Mouse (Mus musculus) layer of hippocampus, adult 9-10 months (tissue): ENCODE data around the gene Trim3.

Source experiments
- DNase-seq: peaks from one replicate; pipeline ENCODE4 v3.0.0; 2022; ENCODE audit warnings: low spot score

Gene Trim3

GRCm38 (mm10) chr7:105633127-105633800 is at the start of gene Trim3:
Gene Trim3 (minus strand): TSS chr7:105633571.
- DNase-seq = peak; percentile 71

GRCm38 (mm10) chr7:105650639-105651435 is 17.5 kb upstream of the Trim3 start, which contains the start of gene Dnhd1:
Gene Dnhd1 (plus strand): TSS chr7:105650827.
- DNase-seq = no peak

GRCm38 (mm10) chr7:105641936-105642335 is 8.6 kb upstream of the Trim3 start:
- no peak for DNase-seq

- no peak for DNase-seq
These were observed 7.5 kb upstream of the Trim3 start for GRCm38 (mm10) chr7:105640894-105641255.

- peak; percentile 92 for DNase-seq
These were observed 7.0 kb upstream of the Trim3 start, which contains the start of the genes Arfip2 and Gm45799 for GRCm38 (mm10) chr7:105640233-105640893. Gene Arfip2 (minus strand): TSS chr7:105640416. Gene Gm45799 (plus strand): TSS chr7:105640552.

GRCm38 (mm10) chr7:105639756-105640155 is 6.4 kb upstream of the Trim3 start, which contains the start of gene Timm10b:
Gene Timm10b (plus strand): TSS chr7:105640056.
- DNase-seq = no peak

- no peak for DNase-seq
These were observed 5.9 kb upstream of the Trim3 start for GRCm38 (mm10) chr7:105639304-105639703.

GRCm38 (mm10) chr7:105638776-105639175 is 5.4 kb upstream of the Trim3 start:
- DNase-seq = no peak

- no peak for DNase-seq
These were observed 2.4 kb upstream of the Trim3 start for GRCm38 (mm10) chr7:105635726-105636125.

GRCm38 (mm10) chr7:105634272-105634920 is 1.0 kb upstream of the Trim3 start:
- DNase-seq = no peak

GRCm38 (mm10) chr7:105633801-105634135 is 397 bp upstream of the Trim3 start:
- DNase-seq = no peak

- DNase-seq = no peak
These were observed 809 bp downstream of the Trim3 start for GRCm38 (mm10) chr7:105632551-105632972.

- DNase-seq = no peak
These were observed 4.7 kb downstream of the Trim3 start for GRCm38 (mm10) chr7:105628633-105629032.

GRCm38 (mm10) chr7:105625397-105625796 is 8.0 kb downstream of the Trim3 start:
- DNase-seq = no peak

- no peak for DNase-seq
These were observed 11.6 kb downstream of the Trim3 start for GRCm38 (mm10) chr7:105621646-105622292.

- DNase-seq = no peak
These were observed 12.3 kb downstream of the Trim3 start for GRCm38 (mm10) chr7:105621053-105621452.

GRCm38 (mm10) chr7:105619701-105620100 is 13.7 kb downstream of the Trim3 start:
- DNase-seq = no peak

GRCm38 (mm10) chr7:105617810-105618209 is 15.6 kb downstream of the Trim3 start:
- no peak for DNase-seq

GRCm38 (mm10) chr7:105616561-105616960 is 16.8 kb downstream of the Trim3 start:
- DNase-seq = no peak

- no peak for DNase-seq
These were observed 17.7 kb downstream of the Trim3 start for GRCm38 (mm10) chr7:105615720-105616119.

- no peak for DNase-seq
These were observed 19.0 kb downstream of the Trim3 start for GRCm38 (mm10) chr7:105614400-105614799.

GRCm38 (mm10) chr7:105611767-105612166 is 21.6 kb downstream of the Trim3 start:
- DNase-seq = no peak
